Mouse (Mus musculus): ENCODE results near the gene Cplx3. TPM values are rescaled to one million over a fixed set of nuclear protein-coding genes. Genes with fewer than 3 reads are reported as not detected.

The Cplx3 gene
- polyA plus RNA-seq, 1 experiment from 2014 or later, result 0.09 TPM

DNA sequence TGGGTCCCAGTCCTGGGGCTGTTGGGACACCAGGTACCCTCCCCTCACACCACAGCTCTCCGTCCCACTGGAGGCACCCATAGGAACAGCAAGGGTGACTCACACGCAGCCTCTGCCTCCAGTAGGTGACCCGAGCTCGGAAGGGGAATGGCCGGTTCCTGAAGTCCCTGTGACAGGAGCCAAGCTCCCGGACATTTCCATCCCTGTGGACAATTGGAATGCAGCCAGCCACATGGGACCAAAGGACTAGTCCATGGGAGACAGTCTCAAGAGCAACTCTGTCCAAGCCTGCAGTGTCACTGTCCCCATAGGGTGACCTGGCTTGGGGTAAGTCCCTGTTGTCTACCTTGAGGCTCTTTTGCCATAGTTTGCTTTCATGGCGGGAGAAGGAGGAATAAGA, 7.9 kb upstream of the Cplx3 start:
- H3K36me3 ChIP-seq (ENCODE audit: control insufficient read depth, insufficient read depth, low read length), result no peaks in the 10 kb centered on the region
- H3K4me2 ChIP-seq (replicated peaks; ENCODE audit: low read depth, low read length), result no peak overlapping the region
- DNase-seq (ENCODE audit: low spot score) (no peak), ATAC-seq (ENCODE audit: low FRiP score) (no peak)
- 73% methylated on average over 7 of the region's 7 CpGs for WGBS
- H3K4me3 ChIP-seq (ENCODE audit: low read depth, low read length), result no peak overlapping the region
- no peaks in the 10 kb centered on the region for H3K4me1 ChIP-seq (replicated peaks; ENCODE audit: control insufficient read depth, insufficient read depth, low read length)
- H3K27ac ChIP-seq (ENCODE audit: low read depth, low read length), result no peak overlapping the region
- no peaks in the 10 kb centered on the region for H3K27me3 ChIP-seq (ENCODE audit: control insufficient read depth, insufficient read depth, low read length)
- no peaks in the 10 kb centered on the region for H3K9me3 ChIP-seq (ENCODE audit: control insufficient read depth, low read length)
- H3K9ac ChIP-seq (ENCODE audit: low read depth, low read length), result no peak overlapping the region

DNA sequence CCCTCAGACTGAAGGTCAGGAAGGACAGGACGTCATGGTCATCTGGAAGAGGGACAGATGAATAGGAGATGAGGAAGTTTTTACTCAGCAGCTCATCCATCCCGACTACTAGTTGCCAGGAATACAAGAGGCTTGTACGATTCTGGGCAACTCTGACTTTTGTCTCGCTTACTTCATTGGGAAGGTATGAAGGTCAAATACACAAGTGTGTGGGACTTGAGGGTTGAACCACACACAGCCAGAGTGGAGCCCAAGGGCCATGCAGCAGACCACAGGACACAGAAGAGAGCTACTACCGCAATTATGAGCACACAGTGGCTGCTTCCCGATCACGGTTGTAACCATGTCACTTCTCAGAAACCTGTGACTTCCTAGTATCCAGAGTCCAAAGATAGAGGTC, 6.5 kb upstream of the Cplx3 start:
- H3K4me3 ChIP-seq (ENCODE audit: low read depth, low read length), result no peak overlapping the region
- no peak overlapping the region for H3K9ac ChIP-seq (ENCODE audit: low read depth, low read length)
- DNase-seq (ENCODE audit: low spot score), result no peak
- no peaks in the 10 kb centered on the region for H3K36me3 ChIP-seq (ENCODE audit: control insufficient read depth, insufficient read depth, low read length)
- no peaks in the 10 kb centered on the region for H3K4me1 ChIP-seq (replicated peaks; ENCODE audit: control insufficient read depth, insufficient read depth, low read length)
- no peak overlapping the region for H3K27ac ChIP-seq (ENCODE audit: low read depth, low read length)
- no peak overlapping the region for H3K4me2 ChIP-seq (replicated peaks; ENCODE audit: low read depth, low read length)
- 0 out of 2 replicates have a peak, but pooled peaks cover 2% of the 10 kb centered on the region for H3K27me3 ChIP-seq (ENCODE audit: control insufficient read depth, insufficient read depth, low read length)
- ATAC-seq (ENCODE audit: low FRiP score), result no peak
- 84% methylated on average over 7 of the region's 7 CpGs for WGBS
- H3K9me3 ChIP-seq (ENCODE audit: control insufficient read depth, low read length), result no peaks in the 10 kb centered on the region

DNA sequence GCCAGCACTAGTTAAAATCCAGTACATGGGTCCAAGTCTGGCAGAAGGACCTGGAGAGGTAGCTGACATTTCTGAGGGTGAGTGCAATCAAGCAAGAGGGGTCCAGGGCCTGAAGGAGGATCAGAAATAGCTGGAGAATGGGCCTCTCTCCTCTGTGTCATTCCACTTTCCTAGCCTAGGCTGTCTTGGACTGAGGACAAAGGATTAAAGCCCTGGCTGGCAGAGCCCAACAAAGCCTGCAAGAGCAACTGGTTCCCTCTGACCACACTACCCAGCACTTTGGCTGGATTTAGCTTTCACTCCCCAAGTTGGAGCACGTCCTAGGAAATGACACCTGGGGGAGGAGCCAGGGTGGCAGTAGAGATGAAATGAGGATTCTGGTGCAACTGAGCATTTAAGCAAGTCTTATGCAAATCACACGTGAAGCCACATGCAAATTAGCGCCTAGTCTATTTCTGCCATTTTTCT, 4.3 kb upstream of the Cplx3 start:
- no peak for ATAC-seq (ENCODE audit: low FRiP score)
- no peaks in the 10 kb centered on the region for H3K9me3 ChIP-seq (ENCODE audit: control insufficient read depth, low read length)
- H3K27ac ChIP-seq (ENCODE audit: low read depth, low read length), result no peak overlapping the region
- no peaks in the 10 kb centered on the region for H3K36me3 ChIP-seq (ENCODE audit: control insufficient read depth, insufficient read depth, low read length)
- H3K4me1 ChIP-seq (replicated peaks; ENCODE audit: control insufficient read depth, insufficient read depth, low read length), result peaks cover 3% of the 10 kb centered on the region
- peaks cover 2% of the 10 kb centered on the region; the same call in 1 of the 2 replicates for H3K27me3 ChIP-seq (ENCODE audit: control insufficient read depth, insufficient read depth, low read length)
- no peak overlapping the region for H3K9ac ChIP-seq (ENCODE audit: low read depth, low read length)
- no peak overlapping the region for H3K4me2 ChIP-seq (replicated peaks; ENCODE audit: low read depth, low read length)
- no peak overlapping the region for H3K4me3 ChIP-seq (ENCODE audit: low read depth, low read length)
- WGBS, result 55% methylated on average over 3 of the region's 3 CpGs
- DNase-seq (ENCODE audit: low spot score), result no peak

DNA sequence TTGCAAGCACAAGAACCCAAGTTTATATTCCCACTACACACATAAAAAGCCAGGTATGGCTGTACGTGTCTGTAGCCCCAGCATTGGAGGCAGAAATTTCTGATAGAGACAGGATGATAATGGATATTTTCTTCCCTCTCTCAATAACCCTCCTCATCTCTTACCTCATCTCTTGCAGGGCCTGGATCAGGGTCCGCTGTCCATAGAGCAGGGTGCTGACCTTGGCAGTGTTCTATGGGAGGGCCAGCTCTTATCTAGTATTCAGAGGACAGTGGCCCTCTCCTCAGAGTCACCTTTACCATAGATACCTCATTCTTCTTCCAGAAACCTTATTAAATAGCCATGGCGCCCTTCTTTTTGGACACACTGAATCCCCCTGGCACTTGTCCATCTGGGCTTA, 3.7 kb upstream of the Cplx3 start:
- H3K27me3 ChIP-seq (ENCODE audit: control insufficient read depth, insufficient read depth, low read length), result peaks cover 2% of the 10 kb centered on the region; the same call in 1 of the 2 replicates
- no peak for DNase-seq (ENCODE audit: low spot score)
- H3K27ac ChIP-seq (ENCODE audit: low read depth, low read length), result no peak overlapping the region
- H3K9ac ChIP-seq (ENCODE audit: low read depth, low read length), result no peak overlapping the region
- ATAC-seq (ENCODE audit: low FRiP score), result no peak
- H3K36me3 ChIP-seq (ENCODE audit: control insufficient read depth, insufficient read depth, low read length), result no peaks in the 10 kb centered on the region
- WGBS, result 67% methylated on average over 3 of the region's 3 CpGs
- H3K9me3 ChIP-seq (ENCODE audit: control insufficient read depth, low read length), result no peaks in the 10 kb centered on the region
- H3K4me1 ChIP-seq (replicated peaks; ENCODE audit: control insufficient read depth, insufficient read depth, low read length), result peaks cover 3% of the 10 kb centered on the region
- no peak overlapping the region for H3K4me2 ChIP-seq (replicated peaks; ENCODE audit: low read depth, low read length)
- no peak overlapping the region for H3K4me3 ChIP-seq (ENCODE audit: low read depth, low read length)

DNA sequence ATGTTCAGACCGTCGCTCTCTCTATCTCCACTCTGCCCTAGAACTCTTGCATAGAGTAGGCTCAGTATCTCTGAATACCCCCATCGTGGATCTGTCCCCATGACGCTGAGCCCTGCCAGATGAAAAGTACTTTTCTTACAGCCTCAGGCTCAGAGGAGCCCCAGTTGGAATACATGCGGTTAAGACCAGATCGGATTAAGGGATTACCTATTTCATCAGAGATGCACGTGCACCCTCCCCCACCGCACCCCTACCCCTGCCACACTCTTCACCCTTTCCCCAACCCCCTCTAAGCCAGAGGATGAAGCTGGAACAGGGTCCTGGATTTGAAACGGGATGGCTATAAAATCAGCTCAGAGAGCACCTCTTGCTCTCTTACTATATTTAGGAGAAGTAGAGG, 578 bp downstream of the Cplx3 start:
- no peaks in the 10 kb centered on the region for H3K36me3 ChIP-seq (ENCODE audit: control insufficient read depth, insufficient read depth, low read length)
- H3K4me3 ChIP-seq (ENCODE audit: low read depth, low read length), result no peak overlapping the region
- no peak for DNase-seq (ENCODE audit: low spot score)
- no peak for ATAC-seq (ENCODE audit: low FRiP score)
- 16% methylated on average over 9 of the region's 9 CpGs for WGBS
- no peak overlapping the region for H3K4me2 ChIP-seq (replicated peaks; ENCODE audit: low read depth, low read length)
- H3K27ac ChIP-seq (ENCODE audit: low read depth, low read length), result no peak overlapping the region
- no peak overlapping the region for H3K9ac ChIP-seq (ENCODE audit: low read depth, low read length)
- H3K4me1 ChIP-seq (replicated peaks; ENCODE audit: control insufficient read depth, insufficient read depth, low read length), result peaks cover 4% of the 10 kb centered on the region
- H3K27me3 ChIP-seq (ENCODE audit: control insufficient read depth, insufficient read depth, low read length), result peaks cover 2% of the 10 kb centered on the region; the same call in 1 of the 2 replicates
- no peaks in the 10 kb centered on the region for H3K9me3 ChIP-seq (ENCODE audit: control insufficient read depth, low read length)

DNA sequence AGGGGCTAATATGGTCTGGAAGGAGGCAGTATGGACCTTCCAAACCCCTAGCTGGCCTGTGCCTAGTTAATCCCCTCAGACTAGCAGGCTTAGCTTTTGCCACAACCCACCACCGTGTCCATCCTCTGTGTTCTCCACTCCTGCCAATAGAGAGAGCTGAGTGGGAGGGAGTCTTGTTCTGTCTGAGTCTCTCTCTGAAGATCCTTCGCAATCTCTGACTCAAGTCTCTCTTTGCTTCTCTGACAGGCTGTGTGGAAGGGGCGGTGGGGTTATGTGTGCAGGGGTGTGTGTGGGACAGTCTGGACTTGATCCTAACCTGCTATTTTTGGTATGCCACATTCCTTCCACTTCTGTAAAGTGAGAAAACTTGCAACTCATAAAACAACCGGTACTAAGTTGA, 1.2 kb downstream of the Cplx3 start:
- 78% methylated on average over 4 of the region's 4 CpGs for WGBS
- ATAC-seq (ENCODE audit: low FRiP score), result no peak
- no peak overlapping the region for H3K4me2 ChIP-seq (replicated peaks; ENCODE audit: low read depth, low read length)

DNA sequence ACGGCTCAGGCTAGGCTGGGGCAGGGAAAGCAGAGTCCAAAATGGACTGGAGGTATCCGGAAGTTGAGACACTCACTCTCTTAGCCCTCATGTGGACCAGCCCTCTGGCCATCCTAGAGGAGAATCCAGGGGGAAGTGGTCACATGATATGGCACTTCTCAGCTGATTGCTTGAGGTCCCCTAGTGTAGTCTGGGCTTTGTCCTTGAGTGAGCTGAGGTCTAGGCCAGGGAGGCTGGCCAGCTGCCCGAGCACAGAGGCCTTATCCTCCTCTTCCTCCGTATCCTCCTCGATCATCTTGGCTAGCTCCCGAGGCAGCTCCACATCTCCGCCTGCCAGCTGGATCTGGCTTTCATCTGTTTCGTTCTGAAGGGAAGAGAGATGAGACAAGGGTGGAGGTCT, 4.0 kb downstream of the Cplx3 start:
- H3K9ac ChIP-seq (ENCODE audit: low read depth, low read length), result no peak overlapping the region
- H3K9me3 ChIP-seq (ENCODE audit: control insufficient read depth, low read length), result no peaks in the 10 kb centered on the region
- H3K36me3 ChIP-seq (ENCODE audit: control insufficient read depth, insufficient read depth, low read length), result no peaks in the 10 kb centered on the region
- DNase-seq (ENCODE audit: low spot score), result no peak
- H3K4me1 ChIP-seq (replicated peaks; ENCODE audit: control insufficient read depth, insufficient read depth, low read length), result peaks cover 8% of the 10 kb centered on the region
- no peak overlapping the region for H3K4me3 ChIP-seq (ENCODE audit: low read depth, low read length)
- WGBS, result 68% methylated on average over 8 of the region's 8 CpGs
- H3K27me3 ChIP-seq (ENCODE audit: control insufficient read depth, insufficient read depth, low read length), result no peaks in the 10 kb centered on the region; the same call in 1 of the 2 replicates
- no peak overlapping the region for H3K27ac ChIP-seq (ENCODE audit: low read depth, low read length)
- ATAC-seq (ENCODE audit: low FRiP score), result no peak
- no peak overlapping the region for H3K4me2 ChIP-seq (replicated peaks; ENCODE audit: low read depth, low read length)

More for the DNA sequence above, 1.2 kb downstream of the Cplx3 start:
- Histone ChIP-seq H3K4me3 (ENCODE audit: low read depth, low read length) (no peak overlapping the region), H3K4me1 (replicated peaks; ENCODE audit: control insufficient read depth, insufficient read depth, low read length) (peaks cover 5% of the 10 kb centered on the region), H3K9ac (ENCODE audit: low read depth, low read length) (no peak overlapping the region), H3K27ac (ENCODE audit: low read depth, low read length) (no peak overlapping the region), H3K9me3 (ENCODE audit: control insufficient read depth, low read length) (no peaks in the 10 kb centered on the region), H3K36me3 (ENCODE audit: control insufficient read depth, insufficient read depth, low read length) (no peaks in the 10 kb centered on the region), H3K27me3 (ENCODE audit: control insufficient read depth, insufficient read depth, low read length) (peaks cover 2% of the 10 kb centered on the region; the same call in 1 of the 2 replicates)
- DNase-seq (ENCODE audit: low spot score), result no peak

DNA sequence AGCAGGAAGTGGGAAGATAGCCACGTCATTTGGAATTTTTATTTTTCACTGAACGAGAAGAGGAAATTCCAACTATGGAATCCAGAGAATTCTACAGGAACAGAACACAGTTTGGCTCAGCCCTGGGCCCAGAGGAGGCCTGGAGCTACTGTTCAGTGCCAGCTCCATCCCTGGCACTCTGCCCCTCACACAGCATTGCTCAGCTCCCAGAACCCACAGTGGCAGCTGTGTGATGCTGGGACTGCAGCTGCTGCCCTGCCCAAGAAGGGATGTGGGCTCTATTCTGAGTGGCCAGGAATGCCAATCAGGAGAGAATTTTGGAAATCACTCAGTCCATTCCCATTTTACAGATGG, 4.8 kb downstream of the Cplx3 start:
- 82% methylated on average over 2 of the region's 2 CpGs for WGBS
- Histone ChIP-seq H3K4me3 (ENCODE audit: low read depth, low read length) (no peak overlapping the region), H3K4me1 (replicated peaks; ENCODE audit: control insufficient read depth, insufficient read depth, low read length) (peaks cover 7% of the 10 kb centered on the region; the same call in 1 of the 2 replicates), H3K4me2 (replicated peaks; ENCODE audit: low read depth, low read length) (no peak overlapping the region), H3K27ac (ENCODE audit: low read depth, low read length) (no peak overlapping the region), H3K9me3 (ENCODE audit: control insufficient read depth, low read length) (no peaks in the 10 kb centered on the region), H3K27me3 (ENCODE audit: control insufficient read depth, insufficient read depth, low read length) (no peaks in the 10 kb centered on the region; the same call in 1 of the 2 replicates), H3K9ac (ENCODE audit: low read depth, low read length) (no peak overlapping the region), H3K36me3 (ENCODE audit: control insufficient read depth, insufficient read depth, low read length) (no peaks in the 10 kb centered on the region)
- ATAC-seq (ENCODE audit: low FRiP score) (no peak), DNase-seq (ENCODE audit: low spot score) (no peak)

DNA sequence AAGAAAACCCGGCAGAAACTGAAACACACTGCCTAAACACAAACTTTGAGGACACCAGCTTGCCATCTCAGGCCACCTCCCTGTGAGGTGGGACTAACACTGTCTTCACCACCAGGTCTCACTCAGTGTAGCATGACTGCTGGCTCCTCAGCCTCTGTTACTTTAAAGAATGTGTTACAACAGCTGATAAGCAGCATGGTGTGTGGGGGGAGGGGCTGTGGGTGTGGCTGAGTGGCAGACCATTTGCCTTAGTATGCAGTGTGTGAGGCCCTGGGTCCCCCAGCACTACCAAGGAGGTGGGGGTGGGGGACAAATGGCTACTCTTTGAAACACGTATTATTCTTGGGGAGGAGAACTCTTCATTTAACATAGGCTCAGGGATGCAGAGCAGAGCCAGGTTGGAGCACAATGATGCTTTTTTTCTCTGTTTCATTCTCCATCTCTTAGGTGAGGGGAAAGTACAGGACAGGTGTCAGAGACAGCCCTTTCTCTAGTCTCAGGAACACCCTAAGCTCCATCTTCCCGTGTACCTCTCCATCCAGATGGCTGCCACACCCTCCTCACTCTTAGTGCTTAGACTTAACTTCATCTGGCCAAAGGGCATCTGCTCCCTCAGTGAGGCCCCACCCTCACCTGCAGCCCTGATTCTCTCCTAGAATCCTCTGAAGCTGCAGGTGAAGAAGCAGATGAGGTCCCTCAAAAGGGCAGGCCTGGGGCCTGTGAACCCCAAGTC, 5.3 kb downstream of the Cplx3 start:
- Histone ChIP-seq H3K4me1 (replicated peaks; ENCODE audit: control insufficient read depth, insufficient read depth, low read length) (peaks cover 5% of the 10 kb centered on the region; the same call in 1 of the 2 replicates), H3K4me2 (replicated peaks; ENCODE audit: low read depth, low read length) (no peak overlapping the region), H3K27me3 (ENCODE audit: control insufficient read depth, insufficient read depth, low read length) (no peaks in the 10 kb centered on the region), H3K4me3 (ENCODE audit: low read depth, low read length) (no peak overlapping the region), H3K9me3 (ENCODE audit: control insufficient read depth, low read length) (no peaks in the 10 kb centered on the region), H3K27ac (ENCODE audit: low read depth, low read length) (no peak overlapping the region), H3K9ac (ENCODE audit: low read depth, low read length) (no peak overlapping the region), H3K36me3 (ENCODE audit: control insufficient read depth, insufficient read depth, low read length) (no peaks in the 10 kb centered on the region)
- 12% methylated on average over 3 of the region's 3 CpGs for WGBS
- ATAC-seq (ENCODE audit: low FRiP score) (peak; percentile 39; the same call in 1 of the 2 replicates), DNase-seq (ENCODE audit: low spot score) (peak; percentile 59)

All from hindbrain, embryonic 11.5 days (tissue).